Mouse (Mus musculus): Measurements from ENCODE around the gene Lrp1.

- no peak for TF ChIP-seq POLR2A (IDR thresholded peaks at IDR 0.05; ENCODE audit: insufficient read depth, low read depth, low read length)
- TF ChIP-seq CTCF (IDR thresholded peaks at IDR 0.05): no peak
These were observed 86.0 kb downstream of the Lrp1 start for GRCm38 (mm10) chr10:127534929-127535384.

Data from heart, adult 2 months (tissue).